Mouse (Mus musculus): ENCODE measurements around the gene Slc6a5. TPM values are rescaled to one million over a fixed set of nuclear protein-coding genes. Genes with fewer than 3 reads are reported as not detected.
"Not testable (repeated sequence)": the region's sequence is repeated elsewhere in the genome, so short reads cannot be mapped to it uniquely, and the experiment has no call there.

Slc6a5 gene
- polyA plus RNA-seq, 1 experiment = not detected

DNA sequence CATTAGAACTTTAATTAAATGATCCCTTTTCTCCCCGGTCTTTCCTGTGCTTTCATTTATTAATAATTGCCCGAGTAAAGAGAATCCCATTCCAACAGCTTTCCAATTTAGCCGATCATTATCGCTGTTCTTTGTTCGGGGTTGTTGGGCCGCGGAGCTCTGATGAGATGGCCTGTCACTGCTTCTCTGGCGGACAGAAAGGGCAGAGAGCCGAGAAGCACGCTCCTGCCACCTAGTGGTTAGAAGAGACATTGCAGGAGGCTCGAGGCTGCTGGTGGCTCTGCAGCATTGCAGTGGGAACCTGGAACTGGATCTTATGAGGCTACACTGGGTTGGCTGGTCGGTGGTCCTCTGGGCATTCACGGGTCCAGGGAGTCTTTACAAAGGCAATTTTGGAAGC lies 13.4 kb downstream of the Slc6a5 start:
- Histone ChIP-seq H3K4me1 (ENCODE audit: control insufficient read depth, insufficient read depth, low read length) (no peaks in the 10 kb centered on the region), H3K4me3 (replicated peaks; ENCODE audit: extremely low read depth, low read depth, low read length) (no peak overlapping the region)
- TF ChIP-seq POLR2A (IDR thresholded peaks at IDR 0.05; ENCODE audit: borderline replicate concordance, extremely low read depth, low read depth, low read length) (no peak), CTCF (IDR thresholded peaks at IDR 0.05; ENCODE audit: insufficient read depth, low read length) (peak; percentile 99)
- DNase-seq = peak; percentile 69
- 2% methylated on average over 13 of the region's 13 CpGs for WGBS

DNA sequence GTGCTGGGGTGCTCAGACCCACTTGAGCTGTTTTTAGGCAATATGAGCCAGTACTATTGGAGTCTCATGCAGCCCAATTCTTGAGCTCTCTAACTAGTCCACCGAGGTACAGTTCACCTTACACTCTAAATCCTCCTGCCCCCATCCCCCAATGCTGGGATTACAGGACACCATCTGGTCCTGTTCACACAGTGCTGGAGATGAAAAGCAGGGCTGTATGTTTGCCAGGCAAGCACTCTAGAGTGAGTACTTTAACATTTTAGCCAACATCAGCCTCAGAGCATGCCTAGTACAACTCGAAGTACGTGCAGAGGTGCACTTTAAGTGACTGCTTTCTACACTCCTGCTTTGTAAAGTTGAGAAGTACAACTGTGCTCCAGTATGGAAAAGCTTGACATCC lies 18.6 kb downstream of the Slc6a5 start:
- 51% methylated on average over 3 of the region's 3 CpGs for WGBS
- DNase-seq = no peak
- H3K4me3 ChIP-seq (replicated peaks; ENCODE audit: extremely low read depth, low read depth, low read length) = no peak overlapping the region
- TF ChIP-seq POLR2A (IDR thresholded peaks at IDR 0.05; ENCODE audit: borderline replicate concordance, extremely low read depth, low read depth, low read length) = no peak
- no peak for TF ChIP-seq CTCF (IDR thresholded peaks at IDR 0.05; ENCODE audit: insufficient read depth, low read length)
- H3K4me1 ChIP-seq (ENCODE audit: control insufficient read depth, insufficient read depth, low read length) = no peaks in the 10 kb centered on the region

DNA sequence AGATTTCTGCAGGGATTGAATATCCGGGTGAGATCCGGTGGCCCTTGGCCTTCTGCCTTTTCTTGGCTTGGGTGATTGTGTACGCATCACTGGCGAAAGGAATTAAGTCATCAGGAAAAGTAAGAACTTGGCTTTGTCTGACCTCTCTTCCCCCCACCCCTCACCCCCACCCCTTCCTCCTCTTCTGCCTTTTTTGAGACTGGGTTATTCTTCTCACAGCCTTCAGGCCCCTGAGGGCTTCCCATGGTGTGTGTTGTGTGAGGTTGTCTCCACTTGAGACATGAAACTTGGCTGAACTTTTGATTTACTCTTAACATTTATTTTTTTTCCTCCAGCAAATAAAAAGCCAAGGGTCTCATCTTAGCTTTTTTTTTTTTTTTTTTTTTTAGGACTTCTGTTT lies 20.1 kb downstream of the Slc6a5 start:
- DNase-seq = no peak
- no peak for TF ChIP-seq POLR2A (IDR thresholded peaks at IDR 0.05; ENCODE audit: borderline replicate concordance, extremely low read depth, low read depth, low read length)
- no peak for TF ChIP-seq CTCF (IDR thresholded peaks at IDR 0.05; ENCODE audit: insufficient read depth, low read length)
- 60% methylated on average over 4 of the region's 4 CpGs for WGBS
- Histone ChIP-seq H3K4me1 (ENCODE audit: control insufficient read depth, insufficient read depth, low read length) (no peaks in the 10 kb centered on the region), H3K4me3 (replicated peaks; ENCODE audit: extremely low read depth, low read depth, low read length) (no peak overlapping the region)

DNA sequence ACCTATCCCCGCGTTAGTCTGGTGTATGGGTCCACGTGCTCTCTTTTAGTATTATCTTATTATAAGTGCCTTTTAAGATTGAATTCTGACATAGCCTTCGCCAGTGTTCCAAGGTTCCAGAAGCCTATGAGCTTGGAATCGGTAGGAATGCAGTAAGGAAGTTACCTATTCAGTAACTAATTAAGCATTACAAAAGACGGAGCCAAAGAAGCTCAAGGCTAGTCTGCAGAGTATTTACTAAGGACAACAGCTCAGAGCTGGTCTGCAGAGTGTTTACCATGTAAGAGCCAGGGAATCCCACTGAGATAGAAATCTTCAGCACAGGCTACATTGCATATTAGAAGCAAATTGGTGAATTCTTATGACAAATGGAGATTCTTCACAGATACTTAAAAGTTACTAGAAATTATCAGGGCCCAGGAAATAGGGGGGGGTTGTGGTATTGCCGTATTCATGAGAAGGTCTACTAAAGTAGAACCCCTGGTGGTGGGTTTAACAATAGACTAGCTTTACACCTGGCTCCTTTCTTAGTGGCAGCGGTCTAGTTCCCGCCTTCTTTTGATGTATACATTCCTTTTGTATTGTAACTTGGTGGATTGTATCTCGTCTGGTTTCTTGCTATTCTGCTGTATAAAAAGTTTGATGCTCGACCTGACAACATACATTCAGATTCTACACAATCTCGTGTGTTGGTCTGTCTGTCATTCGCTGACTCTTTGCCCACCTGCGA lies 23.6 kb downstream of the Slc6a5 start:
- 82% methylated on average over 14 of the region's 14 CpGs for WGBS
- not testable (repeated sequence) for H3K4me3 ChIP-seq (replicated peaks; ENCODE audit: extremely low read depth, low read depth, low read length); H3K4me1 ChIP-seq (ENCODE audit: control insufficient read depth, insufficient read depth, low read length); DNase-seq

DNA sequence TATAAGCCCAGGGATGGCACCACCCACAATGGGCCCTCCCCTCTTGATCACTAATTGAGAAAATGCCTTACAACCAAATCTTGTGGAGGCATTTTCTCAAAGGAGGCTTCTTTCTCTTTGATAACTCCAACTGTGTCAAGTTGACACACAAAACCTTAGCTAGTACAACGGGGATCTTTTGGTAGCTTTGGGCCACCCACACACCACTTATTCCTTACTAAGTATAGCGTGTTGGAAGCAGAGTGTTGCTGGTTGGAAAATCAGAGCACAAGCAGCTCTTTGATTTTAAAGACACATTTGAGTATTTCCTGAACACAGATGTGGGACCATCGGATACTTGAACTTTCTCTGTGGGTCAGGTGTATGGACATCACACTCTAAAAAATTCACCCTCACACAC lies 26.9 kb downstream of the Slc6a5 start:
- DNase-seq = no peak
- WGBS = 84% methylated on average over 3 of the region's 3 CpGs
- no peaks in the 10 kb centered on the region for H3K4me1 ChIP-seq (ENCODE audit: control insufficient read depth, insufficient read depth, low read length)
- H3K4me3 ChIP-seq (replicated peaks; ENCODE audit: extremely low read depth, low read depth, low read length) = no peak overlapping the region
- TF ChIP-seq POLR2A (IDR thresholded peaks at IDR 0.05; ENCODE audit: borderline replicate concordance, extremely low read depth, low read depth, low read length) = no peak
- TF ChIP-seq CTCF (IDR thresholded peaks at IDR 0.05; ENCODE audit: insufficient read depth, low read length) = no peak

DNA sequence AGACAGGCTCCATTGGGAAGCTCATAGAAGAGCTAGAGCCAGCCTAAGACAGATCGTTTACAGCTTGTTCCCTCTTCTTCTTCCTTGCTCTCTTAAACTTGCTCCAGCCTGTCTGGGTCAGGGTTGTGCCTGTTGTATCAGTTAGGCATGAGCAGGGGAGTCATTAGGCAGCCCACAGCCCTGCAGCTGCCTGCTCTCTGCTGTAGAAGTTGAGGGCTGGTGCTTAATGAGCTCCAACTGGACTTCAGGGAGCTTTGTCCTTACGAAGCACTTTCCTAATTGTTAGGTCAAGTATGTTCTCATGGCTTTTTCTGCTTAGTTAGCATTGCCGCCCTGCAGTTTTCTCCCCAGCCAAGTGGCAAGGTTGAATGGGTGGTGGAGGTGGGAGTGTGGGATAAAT lies 32.1 kb downstream of the Slc6a5 start:
- no peak overlapping the region for H3K4me3 ChIP-seq (replicated peaks; ENCODE audit: extremely low read depth, low read depth, low read length)
- no peak for DNase-seq
- no peaks in the 10 kb centered on the region for H3K4me1 ChIP-seq (ENCODE audit: control insufficient read depth, insufficient read depth, low read length)
- 60% methylated on average over 3 of the region's 3 CpGs for WGBS
- TF ChIP-seq CTCF (IDR thresholded peaks at IDR 0.05; ENCODE audit: insufficient read depth, low read length) = no peak
- TF ChIP-seq POLR2A (IDR thresholded peaks at IDR 0.05; ENCODE audit: borderline replicate concordance, extremely low read depth, low read depth, low read length) = no peak

DNA sequence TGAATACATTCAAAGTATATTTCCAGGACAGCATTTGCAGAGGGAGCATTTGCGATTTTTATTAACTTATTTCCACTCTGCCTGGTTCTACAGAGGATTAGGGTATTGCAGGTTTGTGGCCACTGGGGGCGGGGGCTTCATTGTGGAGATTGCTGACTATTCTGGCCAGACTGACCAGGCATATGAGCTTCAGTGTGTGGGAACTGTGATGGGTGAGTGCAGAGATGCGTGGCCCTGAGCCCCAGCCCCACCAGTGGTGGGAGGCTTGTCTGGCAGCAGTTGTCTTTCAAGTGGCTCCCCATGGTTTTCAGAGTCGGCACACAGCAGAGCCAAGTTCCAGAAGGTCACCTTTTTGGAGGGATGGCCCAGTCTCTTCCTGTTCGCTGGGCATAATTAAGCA lies 32.5 kb downstream of the Slc6a5 start:
- no peak for DNase-seq
- H3K4me1 ChIP-seq (ENCODE audit: control insufficient read depth, insufficient read depth, low read length) = no peaks in the 10 kb centered on the region
- TF ChIP-seq POLR2A (IDR thresholded peaks at IDR 0.05; ENCODE audit: borderline replicate concordance, extremely low read depth, low read depth, low read length) = no peak
- no peak for TF ChIP-seq CTCF (IDR thresholded peaks at IDR 0.05; ENCODE audit: insufficient read depth, low read length)
- no peak overlapping the region for H3K4me3 ChIP-seq (replicated peaks; ENCODE audit: extremely low read depth, low read depth, low read length)
- 65% methylated on average over 5 of the region's 5 CpGs for WGBS

DNA sequence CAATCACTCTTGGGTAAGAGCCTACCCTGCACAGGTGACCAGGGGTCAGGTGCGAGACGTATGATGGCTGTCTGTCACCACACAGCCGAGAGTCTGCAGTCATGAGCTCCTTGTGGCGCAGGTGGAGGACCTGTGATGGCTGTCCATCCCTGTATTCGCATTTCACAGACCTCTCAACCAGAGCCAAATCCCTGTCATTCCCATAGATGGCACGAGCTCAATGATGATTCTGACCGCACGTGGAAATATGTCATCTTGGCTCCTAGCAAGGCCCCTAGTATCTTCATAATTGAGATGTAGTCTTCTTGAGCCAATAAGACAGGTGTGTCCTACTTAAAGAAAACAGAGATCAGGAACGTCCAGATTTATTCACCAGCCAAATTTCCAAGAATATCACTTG lies 36.7 kb downstream of the Slc6a5 start:
- Histone ChIP-seq H3K4me3 (replicated peaks; ENCODE audit: extremely low read depth, low read depth, low read length) (no peak overlapping the region), H3K4me1 (ENCODE audit: control insufficient read depth, insufficient read depth, low read length) (no peaks in the 10 kb centered on the region)
- DNase-seq = no peak
- 82% methylated on average over 9 of the region's 9 CpGs for WGBS
- no peak for TF ChIP-seq CTCF (IDR thresholded peaks at IDR 0.05; ENCODE audit: insufficient read depth, low read length)
- no peak for TF ChIP-seq POLR2A (IDR thresholded peaks at IDR 0.05; ENCODE audit: borderline replicate concordance, extremely low read depth, low read depth, low read length)

DNA sequence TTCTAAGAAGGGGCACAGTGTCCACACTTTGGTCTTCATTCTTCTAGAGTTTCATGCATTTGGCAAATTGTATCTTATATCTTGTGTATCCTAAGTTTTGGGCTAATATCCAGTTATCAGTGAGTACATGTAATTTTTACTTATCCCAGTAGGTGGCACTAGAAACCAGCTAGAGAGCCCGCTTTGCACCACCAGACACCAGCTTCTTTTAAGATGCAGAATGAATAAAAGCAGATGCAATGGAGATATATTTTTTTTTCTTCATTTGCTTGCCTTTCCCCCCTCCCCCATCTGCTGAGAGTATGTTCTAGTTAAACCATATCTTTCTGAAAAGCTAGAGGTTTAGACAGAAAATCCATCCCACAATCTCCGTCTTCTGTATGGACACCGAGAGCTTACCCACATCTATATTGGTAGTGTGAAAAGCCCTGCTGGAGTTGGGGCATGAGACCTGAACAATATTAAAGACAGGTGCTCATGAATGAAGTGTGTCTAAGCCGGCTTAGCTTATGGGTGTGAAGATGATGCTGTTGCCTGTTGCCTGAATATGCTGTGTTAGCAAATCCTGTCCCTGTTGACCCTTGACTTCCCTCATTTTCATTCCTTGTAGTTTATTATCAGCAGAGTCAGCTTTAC lies 43.7 kb downstream of the Slc6a5 start:
- 62% methylated on average over 4 of the region's 4 CpGs for WGBS
- no peak for TF ChIP-seq POLR2A (IDR thresholded peaks at IDR 0.05; ENCODE audit: borderline replicate concordance, extremely low read depth, low read depth, low read length)
- TF ChIP-seq CTCF (IDR thresholded peaks at IDR 0.05; ENCODE audit: insufficient read depth, low read length) = peak; percentile 42
- DNase-seq = no peak

DNA sequence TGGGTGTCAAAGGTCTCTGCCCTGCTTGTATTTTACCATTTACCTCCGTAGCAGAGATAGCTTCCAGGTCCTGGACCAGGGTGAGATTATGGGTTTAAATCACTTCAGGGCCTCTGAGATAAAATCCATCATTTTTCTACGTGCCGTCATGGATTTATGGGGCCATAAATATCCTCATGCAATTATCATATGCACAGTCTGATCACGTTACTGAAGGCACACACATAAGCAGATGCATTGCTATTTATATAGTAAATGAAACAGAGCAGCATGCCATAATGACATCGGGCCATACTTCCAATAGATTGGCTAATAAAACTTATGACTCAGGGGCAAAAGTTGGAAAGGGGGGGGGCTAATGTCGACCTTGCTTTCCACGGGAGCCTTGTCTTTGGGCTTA lies 44.9 kb downstream of the Slc6a5 start:
- TF ChIP-seq POLR2A (IDR thresholded peaks at IDR 0.05; ENCODE audit: borderline replicate concordance, extremely low read depth, low read depth, low read length) = no peak
- TF ChIP-seq CTCF (IDR thresholded peaks at IDR 0.05; ENCODE audit: insufficient read depth, low read length) = no peak
- 74% methylated on average over 7 of the region's 7 CpGs for WGBS
- H3K4me1 ChIP-seq (ENCODE audit: control insufficient read depth, insufficient read depth, low read length) = no peaks in the 10 kb centered on the region
- no peak overlapping the region for H3K4me3 ChIP-seq (replicated peaks; ENCODE audit: extremely low read depth, low read depth, low read length)
- DNase-seq = no peak

More for the DNA sequence above, 43.7 kb downstream of the Slc6a5 start:
- Histone ChIP-seq H3K4me3 (replicated peaks; ENCODE audit: extremely low read depth, low read depth, low read length) (no peak overlapping the region), H3K4me1 (ENCODE audit: control insufficient read depth, insufficient read depth, low read length) (no peaks in the 10 kb centered on the region)
